Mouse (Mus musculus) megakaryocyte, adult 5-6 weeks (primary cell): ENCODE measurements around the gene P3h2. TPM values are rescaled to one million over a fixed set of nuclear protein-coding genes. Genes with fewer than 3 reads are reported as not detected.

Experiments
- ATAC-seq: 2 replicates; pipeline ENCODE4 v1.8.0; 2016; ENCODE audit warnings: mild to moderate bottlenecking, inconsistent platforms; ENCODE audit not compliant: poor library complexity, severe bottlenecking
- total RNA-seq, 2 experiments: library from RNA; stranded (forward) in 1 of 2; stranded (reverse) in 1 of 2; fragments of 153-499, 151-499 nt in 1 of 2; fragments of 221-1000, 200-1000 nt in 1 of 2; gene quantifications; 2 replicates each; pipeline versions ENCODE4 v1.2.3 to v1.2.4; 2015 to 2017

P3h2 gene
- total RNA-seq, 2 experiments from 2014 or later = not detected

- no peak for ATAC-seq
These were observed 111.0 kb downstream of the P3h2 start for GRCm38 (mm10) chr16:25994605-25995004.

GRCm38 (mm10) chr16:25987221-25987620, 118.4 kb downstream of the P3h2 start:
- ATAC-seq = no peak

DNA sequence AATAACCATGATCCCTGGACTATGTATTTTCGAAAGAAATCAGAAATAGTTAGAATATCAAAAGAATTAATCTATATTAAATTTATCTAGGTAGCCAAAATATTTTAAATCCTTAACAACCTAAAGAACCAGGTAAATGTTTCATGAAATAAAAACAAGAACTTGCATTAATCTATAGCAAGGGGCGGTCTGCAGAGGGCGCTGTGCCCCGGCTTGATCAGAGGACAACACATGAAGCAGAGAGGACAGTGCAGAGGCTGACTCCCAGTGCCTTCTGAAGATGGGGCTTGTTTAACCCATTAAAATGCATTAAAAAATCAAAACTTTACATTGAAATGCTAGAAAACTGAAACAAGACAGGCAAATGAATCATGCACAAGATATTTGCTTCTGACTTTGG, 121.9 kb downstream of the P3h2 start:
- no peak for ATAC-seq

- ATAC-seq = no peak
These were observed 126.5 kb downstream of the P3h2 start for GRCm38 (mm10) chr16:25979037-25979436.

GRCm38 (mm10) chr16:25977210-25977609, 128.4 kb downstream of the P3h2 start:
- no peak for ATAC-seq

DNA sequence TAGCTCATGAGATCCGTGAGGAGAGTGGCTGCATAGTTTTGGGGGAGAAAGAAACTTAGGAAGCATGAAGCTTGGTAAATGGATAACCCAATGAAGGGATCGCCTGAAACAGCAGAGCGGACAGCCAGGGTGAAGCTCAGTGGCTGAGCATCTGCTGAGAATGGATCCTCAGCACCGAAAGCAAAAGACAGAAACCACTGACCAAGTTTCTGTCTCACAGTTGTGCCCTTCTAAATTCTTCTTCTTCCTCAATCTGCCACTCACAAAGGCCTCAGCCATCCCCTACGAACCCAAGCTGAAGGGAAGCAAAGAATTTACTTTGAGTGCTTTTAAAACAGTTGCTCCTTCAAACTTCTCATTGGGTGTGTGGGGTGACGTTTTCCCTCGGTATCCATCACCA, 134.3 kb downstream of the P3h2 start:
- no peak for ATAC-seq

DNA sequence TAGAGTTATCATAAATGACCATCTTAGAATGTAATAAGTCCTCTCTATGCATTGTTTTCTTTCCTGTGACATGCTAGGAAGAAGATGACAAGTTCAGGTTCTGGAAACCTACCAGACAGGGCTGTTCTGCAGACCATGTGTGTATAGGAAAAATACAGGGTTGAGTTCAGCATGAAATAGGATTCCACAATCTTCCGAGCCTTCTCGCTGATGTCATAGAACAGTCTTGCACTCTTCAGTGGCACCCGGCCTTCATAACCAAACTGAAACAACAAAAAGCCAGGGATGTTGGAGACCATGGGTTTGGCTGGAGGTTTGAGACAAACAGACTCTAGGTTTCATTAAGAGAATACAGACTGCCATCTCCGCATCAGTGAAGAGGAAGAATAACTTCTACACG, 134.9 kb downstream of the P3h2 start:
- ATAC-seq = no peak

- ATAC-seq = no peak
These were observed 135.4 kb downstream of the P3h2 start for GRCm38 (mm10) chr16:25970193-25970592.

GRCm38 (mm10) chr16:25967297-25967696, 138.3 kb downstream of the P3h2 start:
- peak; percentile 89 for ATAC-seq

- ATAC-seq = peak; percentile 66
These were observed 141.7 kb downstream of the P3h2 start for GRCm38 (mm10) chr16:25963856-25964255.

- no peak for ATAC-seq
These were observed 145.2 kb downstream of the P3h2 start for GRCm38 (mm10) chr16:25960345-25960744.

GRCm38 (mm10) chr16:25959929-25960328, 145.7 kb downstream of the P3h2 start:
- ATAC-seq = no peak

DNA sequence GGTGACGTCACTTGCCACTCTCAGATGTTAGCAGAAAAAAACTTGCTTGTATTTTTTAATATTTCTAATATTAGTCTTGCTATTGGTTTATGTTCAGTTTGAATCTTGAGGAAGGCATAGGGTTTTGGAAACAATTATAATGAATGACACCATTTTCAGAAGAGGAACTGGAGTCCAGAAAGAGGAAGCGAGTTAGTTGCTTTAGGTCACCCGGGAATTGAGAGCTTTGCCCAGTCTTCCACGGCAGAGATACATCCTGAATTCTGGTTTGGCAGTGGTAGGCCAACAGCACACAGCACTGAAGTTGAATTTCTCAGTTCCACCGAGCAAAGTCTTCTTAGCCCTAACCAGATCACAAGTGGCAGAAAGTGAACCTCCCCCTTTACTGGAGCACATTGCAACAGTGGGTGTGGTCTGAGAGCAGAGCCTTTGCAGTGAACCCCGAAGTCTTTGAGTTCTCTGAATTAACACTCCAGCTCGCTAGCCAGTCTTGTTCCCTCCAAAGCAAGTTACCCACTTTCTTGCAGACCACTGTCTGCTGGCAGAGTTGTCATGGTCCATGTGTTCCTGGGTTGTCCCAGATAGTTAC, 146.8 kb downstream of the P3h2 start:
- peak; percentile 90 for ATAC-seq

DNA sequence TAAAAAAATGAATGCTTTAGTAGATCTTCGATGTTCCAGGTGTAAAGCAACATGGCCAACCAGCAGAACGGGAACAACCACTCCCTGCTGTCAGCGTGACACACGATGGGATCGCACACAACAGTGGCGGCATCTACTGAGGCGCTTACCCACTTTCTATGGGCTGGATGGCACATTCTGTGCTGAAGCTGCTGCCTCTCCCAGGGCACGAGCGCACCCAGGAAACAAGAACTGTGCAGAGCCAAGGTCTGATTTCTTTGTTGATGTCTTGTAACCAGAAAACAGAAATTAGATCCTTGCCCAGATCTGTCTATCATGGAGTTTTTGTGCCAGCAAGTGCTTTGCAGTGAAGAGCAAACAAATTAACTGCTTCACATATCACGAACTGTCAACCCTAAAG, 147.4 kb downstream of the P3h2 start:
- ATAC-seq = peak; percentile 22; the same call in 1 of the 2 replicates

DNA sequence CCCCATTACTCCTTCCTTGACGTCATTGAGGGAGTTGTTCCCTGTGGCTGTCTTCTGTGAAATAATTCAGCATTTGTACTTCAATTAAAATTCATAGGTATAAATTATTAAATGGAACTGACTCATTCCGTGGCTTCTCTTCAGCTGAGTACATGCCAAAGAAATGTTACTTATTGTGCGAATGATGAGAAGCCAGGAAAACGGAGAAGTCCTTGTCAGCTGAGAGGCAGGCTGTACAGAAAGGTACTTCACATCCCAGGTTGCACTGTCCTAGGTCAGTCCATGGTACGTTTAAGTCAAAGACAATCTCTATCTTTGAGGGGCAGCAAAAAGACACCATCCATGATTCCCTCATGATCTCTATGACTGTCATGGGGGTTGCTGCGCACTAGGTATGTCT, 148.8 kb downstream of the P3h2 start:
- ATAC-seq = no peak

DNA sequence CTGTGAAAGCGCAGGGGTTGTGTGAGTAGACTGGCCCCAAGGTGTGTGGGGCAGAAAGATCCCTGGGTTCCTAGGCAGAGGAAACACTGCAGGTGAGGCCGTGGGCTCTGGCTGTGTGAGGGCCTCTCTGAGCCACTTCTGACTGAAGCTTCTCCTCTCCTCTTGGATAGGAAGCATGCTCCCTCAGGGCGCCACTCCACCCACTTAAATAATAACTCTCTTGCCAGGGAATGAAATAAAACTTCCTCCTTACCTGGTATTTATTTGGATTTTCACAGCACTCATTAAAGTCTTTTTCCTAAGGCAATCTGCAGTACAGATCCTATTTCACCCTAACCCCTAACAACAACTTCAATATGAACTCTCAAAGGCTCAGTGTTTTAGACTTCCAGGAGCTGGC, 151.0 kb downstream of the P3h2 start:
- ATAC-seq = no peak

DNA sequence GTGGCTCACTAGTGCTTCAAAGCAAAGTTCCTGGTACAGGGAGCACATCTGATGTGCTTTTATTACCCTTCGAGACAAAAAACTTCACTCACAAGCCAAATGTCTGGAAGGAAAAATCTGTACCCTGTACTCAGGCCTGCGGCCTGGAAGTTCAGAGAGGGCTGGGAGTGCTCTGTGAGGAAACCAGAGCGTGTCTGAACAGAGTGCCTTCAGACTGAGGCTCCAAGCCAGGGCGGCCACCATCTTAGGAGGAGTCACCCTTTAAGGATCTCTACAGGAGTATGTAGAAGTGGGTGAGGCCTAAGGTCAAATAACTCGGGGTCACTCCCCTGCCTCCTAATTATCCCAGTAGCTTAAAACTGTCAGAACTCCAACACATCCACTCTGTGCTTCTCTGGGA, 152.2 kb downstream of the P3h2 start:
- no peak for ATAC-seq

- no peak for ATAC-seq
These were observed 153.6 kb downstream of the P3h2 start for GRCm38 (mm10) chr16:25952005-25952404.

GRCm38 (mm10) chr16:25948067-25948466, 157.5 kb downstream of the P3h2 start:
- ATAC-seq = peak; percentile 84

- peak; percentile 20 for ATAC-seq
These were observed 160.2 kb downstream of the P3h2 start for GRCm38 (mm10) chr16:25945151-25945955.

DNA sequence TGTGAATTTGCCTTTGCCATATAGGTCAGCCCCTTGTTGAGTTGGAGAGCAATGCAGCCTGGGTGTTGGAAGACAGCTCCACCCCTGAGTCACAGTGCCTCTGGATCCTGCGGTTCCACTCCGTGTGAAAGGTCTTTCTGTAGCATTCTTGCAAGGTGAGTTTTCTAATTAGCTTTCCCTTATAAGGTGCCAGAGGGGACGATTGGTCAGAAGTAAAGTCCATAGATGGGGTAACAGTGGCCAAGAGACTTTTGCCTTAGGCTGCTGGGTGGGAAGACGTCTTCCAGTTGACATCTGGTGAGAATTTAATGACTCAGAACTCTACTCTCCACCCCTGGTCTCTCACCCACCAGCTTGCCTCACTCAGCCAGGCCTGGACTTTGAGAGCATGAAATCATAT, 163.3 kb downstream of the P3h2 start:
- no peak for ATAC-seq

DNA sequence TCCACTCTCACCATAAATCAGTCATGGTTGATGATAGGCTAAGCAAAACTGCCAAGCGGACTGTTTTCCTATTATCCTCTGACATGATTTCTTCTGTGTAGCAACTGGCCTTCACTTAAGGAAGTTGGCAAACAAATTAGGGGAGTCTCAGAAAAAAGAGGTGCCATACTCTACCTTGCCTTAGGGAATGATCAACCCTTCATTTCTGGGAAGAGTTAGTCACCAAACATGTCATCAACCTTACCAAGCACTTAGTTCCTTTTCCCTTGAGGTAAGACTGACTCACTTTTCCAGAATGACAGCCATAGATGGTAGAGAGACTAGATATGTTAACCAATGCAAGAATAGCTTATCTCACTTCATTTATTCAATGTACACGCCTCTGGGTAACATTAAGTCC, 171.4 kb downstream of the P3h2 start:
- no peak for ATAC-seq

DNA sequence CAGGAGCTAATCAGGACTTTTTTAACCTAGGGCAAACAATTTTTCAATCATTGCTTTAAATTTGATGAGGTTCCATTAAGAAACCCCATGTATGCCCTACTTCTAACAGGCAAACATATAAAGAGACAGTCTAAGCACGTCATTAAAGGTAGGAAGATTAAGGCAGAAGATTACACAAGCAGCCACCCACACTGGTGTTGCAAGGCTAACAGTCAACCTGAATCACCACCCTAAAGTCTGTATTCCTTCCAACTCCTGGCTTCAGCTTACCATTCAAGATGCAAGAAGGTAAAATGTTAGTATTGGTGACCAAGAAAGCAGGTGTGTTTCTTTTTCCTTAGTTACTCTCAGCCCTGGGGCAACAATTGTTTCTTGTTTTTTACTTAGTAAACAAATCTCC, 193.4 kb downstream of the P3h2 start:
- no peak for ATAC-seq
